In genomic region chr10:116205580-116206358, GRCm38 (mm10) we compare ENCODE assay signal across 10 mouse cellular contexts.
DNase-seq lines count a peak whose midpoint lies in the region; ATAC-seq and TF ChIP-seq lines count a peak whose summit lies in the region.
"Had no signal": no experiment of that assay in that cellular context is flagged by ENCODE, and none has a peak within 500 bp of the region (broad histone marks: within the 10 kb centered on the region; RNA-seq: fewer than 3 reads in every experiment).

No protein-coding gene starts in this region.

- TF ChIP-seq CTCF in small intestine, adult 2 months (IDR thresholded peaks at IDR 0.05; ENCODE audit: extremely low read depth, insufficient read length, insufficient replicate concordance, low read depth, low read length) = no peak

- no peak overlapping the region for H3K4me2 ChIP-seq in midbrain, embryonic 13.5 days (replicated peaks)
- H3K4me2 ChIP-seq in midbrain, embryonic 15.5 days = no peak overlapping the region
- peak overlapping the region; percentile 42 for H3K4me2 ChIP-seq in liver, embryonic 11.5 days

- H3K9ac ChIP-seq in midbrain, embryonic 13.5 days (replicated peaks) = 0 out of 2 replicates have a peak overlapping the region, but pooled peaks have one; percentile 4
- no peak overlapping the region for H3K9ac ChIP-seq in midbrain, embryonic 15.5 days
- no peak overlapping the region for H3K9ac ChIP-seq in liver, embryonic 11.5 days (ENCODE audit: low read depth, low read length)

- 78% methylated on average over 15 of the region's 15 CpGs for WGBS in midbrain, embryonic 13.5 days
- 72% methylated on average over 15 of the region's 15 CpGs for WGBS in midbrain, embryonic 15.5 days
- 26% methylated on average over 15 of the region's 15 CpGs for WGBS in liver, embryonic 11.5 days
- WGBS in small intestine, adult 2 months = 22% methylated on average over 15 of the region's 15 CpGs

- H3K4me3 ChIP-seq in midbrain, embryonic 13.5 days (replicated peaks) = no peak overlapping the region
- H3K4me3 ChIP-seq in midbrain, embryonic 15.5 days = no peak overlapping the region
- no peak overlapping the region for H3K4me3 ChIP-seq in liver, embryonic 11.5 days (ENCODE audit: low read depth, low read length)
- H3K4me3 ChIP-seq in small intestine, adult 2 months (ENCODE audit: low read depth, low read length) = no peak overlapping the region
- H3K4me3 ChIP-seq: hindbrain, embryonic 10.5 days had no signal

- 0 out of 2 replicates have a peak, but pooled peaks cover 3% of the 10 kb centered on the region for H3K4me1 ChIP-seq in midbrain, embryonic 13.5 days (replicated peaks)
- H3K4me1 ChIP-seq in midbrain, embryonic 15.5 days = peaks cover 3% of the 10 kb centered on the region; the same call in 1 of the 2 replicates
- H3K4me1 ChIP-seq in liver, embryonic 11.5 days (replicated peaks; ENCODE audit: control insufficient read depth, insufficient read depth, low read length) = peaks cover 4% of the 10 kb centered on the region; the same call in 1 of the 2 replicates
- H3K4me1 ChIP-seq in small intestine, adult 2 months (ENCODE audit: control insufficient read depth, insufficient read depth, insufficient read length, low read length) = no peaks in the 10 kb centered on the region

- no peaks in the 10 kb centered on the region for H3K27me3 ChIP-seq in midbrain, embryonic 13.5 days
- H3K27me3 ChIP-seq in midbrain, embryonic 15.5 days (replicated peaks) = no peaks in the 10 kb centered on the region
- H3K27me3 ChIP-seq in liver, embryonic 11.5 days (replicated peaks; ENCODE audit: control insufficient read depth, insufficient read depth, low read length) = no peaks in the 10 kb centered on the region
- no peaks in the 10 kb centered on the region for H3K27me3 ChIP-seq in small intestine, adult 2 months (ENCODE audit: control insufficient read depth, insufficient read depth, low read length)

- no peak overlapping the region for H3K27ac ChIP-seq in midbrain, embryonic 13.5 days
- no peak overlapping the region for H3K27ac ChIP-seq in midbrain, embryonic 15.5 days
- peak overlapping the region; percentile 48 for H3K27ac ChIP-seq in liver, embryonic 11.5 days (ENCODE audit: low read depth, low read length)
- peak overlapping the region; percentile 46; the same call in 1 of the 2 replicates for H3K27ac ChIP-seq in small intestine, adult 2 months (ENCODE audit: insufficient read depth, low read depth, low read length)
- H3K27ac ChIP-seq: hindbrain, embryonic 10.5 days had no signal

- ATAC-seq in midbrain, embryonic 13.5 days = no peak
- no peak for ATAC-seq in midbrain, embryonic 15.5 days (replicated peaks)
- ATAC-seq in liver, embryonic 11.5 days (replicated peaks; ENCODE audit: low FRiP score) = peak; percentile 86
- ATAC-seq in inflammation-experienced regulatory T-cells, adult 6 months = no peak
- ATAC-seq in erythroid progenitor cell, adult 5-6 weeks (replicated peaks; ENCODE audit: low FRiP score, poor library complexity, severe bottlenecking) = no peak

- no peaks in the 10 kb centered on the region for H3K9me3 ChIP-seq in midbrain, embryonic 13.5 days
- H3K9me3 ChIP-seq in midbrain, embryonic 15.5 days = no peaks in the 10 kb centered on the region
- no peaks in the 10 kb centered on the region for H3K9me3 ChIP-seq in liver, embryonic 11.5 days (ENCODE audit: control insufficient read depth, low read length)
- H3K9me3 ChIP-seq: hindbrain, embryonic 10.5 days had no signal

- intact Hi-C loops in heart, postnatal 36 days (cut with DNase I) = loop anchor here (1.0 to 10.0 kb wide), 5 partner anchors 47 to 569 kb away; partner anchors contain the start of gene Cnot2

- peak; percentile 38 to 55 for DNase-seq in heart, postnatal 36 days
- no peak for DNase-seq in liver, embryonic 11.5 days (ENCODE audit: low spot score)
- DNase-seq in thymus, postnatal 25 days = no peak
- DNase-seq: thymus, postnatal 36 days had no signal

- no peaks in the 10 kb centered on the region for H3K36me3 ChIP-seq in midbrain, embryonic 13.5 days
- no peaks in the 10 kb centered on the region for H3K36me3 ChIP-seq in midbrain, embryonic 15.5 days (replicated peaks)
- H3K36me3 ChIP-seq in liver, embryonic 11.5 days (ENCODE audit: control insufficient read depth, insufficient read depth, low read length) = no peaks in the 10 kb centered on the region
- H3K36me3 ChIP-seq in small intestine, adult 2 months (ENCODE audit: control insufficient read depth, insufficient read depth, low read length) = no peaks in the 10 kb centered on the region
- H3K36me3 ChIP-seq: hindbrain, embryonic 10.5 days had no signal

- no peak for TF ChIP-seq POLR2A in small intestine, adult 2 months (IDR thresholded peaks at IDR 0.05; ENCODE audit: low read depth, low read length)

Comparison
In these comparisons a context has a peak if more than half of its experiments do, and no peak if none do; other contexts are left out.
1. H3K27ac ChIP-seq: peak in liver, embryonic 11.5 days (single experiment) and small intestine, adult 2 months (single experiment); none in midbrain, embryonic 13.5 days (single experiment) and midbrain, embryonic 15.5 days (single experiment).
2. DNase-seq: peak in heart, postnatal 36 days (2 of 2); none in liver, embryonic 11.5 days (single experiment) and thymus, postnatal 25 days (single experiment).